Mouse (Mus musculus): ENCODE measurements around the gene Elmod3.

- TF ChIP-seq CTCF (IDR thresholded peaks at IDR 0.05; ENCODE audit: low read depth) = no peak
- no peak for TF ChIP-seq EP300 (IDR thresholded peaks at IDR 0.05; ENCODE audit: low read depth)
These were observed 78.9 kb downstream of the Elmod3 start for GRCm38 (mm10) chr6:72519303-72519702.

Measured in liver, postnatal 0 days (tissue).